Mouse (Mus musculus): Measurements from ENCODE around the gene Fhad1. TPM values are rescaled to one million over a fixed set of nuclear protein-coding genes. Genes with fewer than 3 reads are reported as not detected.

Fhad1 gene
- polyA plus RNA-seq, 1 experiment from 2014 or later: 0.64 TPM

GRCm38 (mm10) chr4:141959615-141960014 is 55.3 kb downstream of the Fhad1 start:
- 75% methylated on average over 4 of the region's 4 CpGs for WGBS
- peaks cover 4% of the 10 kb centered on the region; the same call in 1 of the 2 replicates for H3K4me1 ChIP-seq (ENCODE audit: control insufficient read depth, insufficient read depth, low read length)
- DNase-seq (ENCODE audit: low spot score): no peak
- H3K4me2 ChIP-seq (ENCODE audit: low read depth, severe bottlenecking): no peak overlapping the region
- H3K9me3 ChIP-seq (ENCODE audit: control insufficient read depth, low read length): 0 out of 2 replicates have a peak, but pooled peaks cover 2% of the 10 kb centered on the region
- no peak overlapping the region for H3K4me3 ChIP-seq (ENCODE audit: low read depth, low read length)
- H3K27me3 ChIP-seq (ENCODE audit: control insufficient read depth, insufficient read depth, low read length): no peaks in the 10 kb centered on the region
- no peak for ATAC-seq (ENCODE audit: insufficient number of reproducible peaks, low FRiP score, low TSS enrichment, low read depth)
- H3K36me3 ChIP-seq (ENCODE audit: control insufficient read depth, insufficient read depth, low read length): no peaks in the 10 kb centered on the region
- H3K9ac ChIP-seq (ENCODE audit: low read length): no peak overlapping the region
- H3K27ac ChIP-seq (replicated peaks; ENCODE audit: low read depth, low read length): no peak overlapping the region

GRCm38 (mm10) chr4:141958614-141959375 is 56.1 kb downstream of the Fhad1 start:
- H3K4me3 ChIP-seq (ENCODE audit: low read depth, low read length): no peak overlapping the region
- no peaks in the 10 kb centered on the region for H3K36me3 ChIP-seq (ENCODE audit: control insufficient read depth, insufficient read depth, low read length)
- DNase-seq (ENCODE audit: low spot score): no peak
- no peaks in the 10 kb centered on the region for H3K27me3 ChIP-seq (ENCODE audit: control insufficient read depth, insufficient read depth, low read length)
- H3K9me3 ChIP-seq (ENCODE audit: control insufficient read depth, low read length): 0 out of 2 replicates have a peak, but pooled peaks cover 2% of the 10 kb centered on the region
- peaks cover 4% of the 10 kb centered on the region; the same call in 1 of the 2 replicates for H3K4me1 ChIP-seq (ENCODE audit: control insufficient read depth, insufficient read depth, low read length)
- no peak for ATAC-seq (ENCODE audit: insufficient number of reproducible peaks, low FRiP score, low TSS enrichment, low read depth)
- H3K9ac ChIP-seq (ENCODE audit: low read length): no peak overlapping the region
- H3K4me2 ChIP-seq (ENCODE audit: low read depth, severe bottlenecking): no peak overlapping the region
- WGBS: 42% methylated on average over 7 of the region's 7 CpGs
- no peak overlapping the region for H3K27ac ChIP-seq (replicated peaks; ENCODE audit: low read depth, low read length)

- ATAC-seq (ENCODE audit: insufficient number of reproducible peaks, low FRiP score, low TSS enrichment, low read depth): peak; percentile 59; the same call in 1 of the 2 replicates
- WGBS: 7% methylated on average over 9 of the region's 9 CpGs
- Histone ChIP-seq H3K4me2 (ENCODE audit: low read depth, severe bottlenecking) (no peak overlapping the region), H3K36me3 (ENCODE audit: control insufficient read depth, insufficient read depth, low read length) (no peaks in the 10 kb centered on the region), H3K4me1 (ENCODE audit: control insufficient read depth, insufficient read depth, low read length) (peaks cover 4% of the 10 kb centered on the region; the same call in 1 of the 2 replicates), H3K27ac (replicated peaks; ENCODE audit: low read depth, low read length) (no peak overlapping the region), H3K27me3 (ENCODE audit: control insufficient read depth, insufficient read depth, low read length) (no peaks in the 10 kb centered on the region), H3K9ac (ENCODE audit: low read length) (no peak overlapping the region), H3K9me3 (ENCODE audit: control insufficient read depth, low read length) (0 out of 2 replicates have a peak, but pooled peaks cover 2% of the 10 kb centered on the region), H3K4me3 (ENCODE audit: low read depth, low read length) (no peak overlapping the region)
- DNase-seq (ENCODE audit: low spot score): peak; percentile 91
Measured at GRCm38 (mm10) chr4:141958188-141958587, 56.7 kb downstream of the Fhad1 start.

GRCm38 (mm10) chr4:141957740-141958139 is 57.1 kb downstream of the Fhad1 start:
- Histone ChIP-seq H3K36me3 (ENCODE audit: control insufficient read depth, insufficient read depth, low read length) (no peaks in the 10 kb centered on the region), H3K9me3 (ENCODE audit: control insufficient read depth, low read length) (0 out of 2 replicates have a peak, but pooled peaks cover 2% of the 10 kb centered on the region), H3K4me1 (ENCODE audit: control insufficient read depth, insufficient read depth, low read length) (peaks cover 4% of the 10 kb centered on the region; the same call in 1 of the 2 replicates), H3K27ac (replicated peaks; ENCODE audit: low read depth, low read length) (no peak overlapping the region), H3K27me3 (ENCODE audit: control insufficient read depth, insufficient read depth, low read length) (no peaks in the 10 kb centered on the region), H3K4me2 (ENCODE audit: low read depth, severe bottlenecking) (no peak overlapping the region), H3K4me3 (ENCODE audit: low read depth, low read length) (no peak overlapping the region), H3K9ac (ENCODE audit: low read length) (no peak overlapping the region)
- DNase-seq (ENCODE audit: low spot score): no peak
- ATAC-seq (ENCODE audit: insufficient number of reproducible peaks, low FRiP score, low TSS enrichment, low read depth): peak; percentile 42; the same call in 1 of the 2 replicates
- WGBS: 35% methylated on average over 11 of the region's 11 CpGs

GRCm38 (mm10) chr4:141956931-141957330 is 58.0 kb downstream of the Fhad1 start:
- peaks cover 4% of the 10 kb centered on the region; the same call in 1 of the 2 replicates for H3K4me1 ChIP-seq (ENCODE audit: control insufficient read depth, insufficient read depth, low read length)
- no peaks in the 10 kb centered on the region for H3K27me3 ChIP-seq (ENCODE audit: control insufficient read depth, insufficient read depth, low read length)
- no peaks in the 10 kb centered on the region for H3K36me3 ChIP-seq (ENCODE audit: control insufficient read depth, insufficient read depth, low read length)
- H3K4me3 ChIP-seq (ENCODE audit: low read depth, low read length): no peak overlapping the region
- 0 out of 2 replicates have a peak, but pooled peaks cover 2% of the 10 kb centered on the region for H3K9me3 ChIP-seq (ENCODE audit: control insufficient read depth, low read length)
- no peak overlapping the region for H3K27ac ChIP-seq (replicated peaks; ENCODE audit: low read depth, low read length)
- no peak overlapping the region for H3K9ac ChIP-seq (ENCODE audit: low read length)
- no peak overlapping the region for H3K4me2 ChIP-seq (ENCODE audit: low read depth, severe bottlenecking)
- WGBS: 90% methylated on average over 5 of the region's 5 CpGs
- ATAC-seq (ENCODE audit: insufficient number of reproducible peaks, low FRiP score, low TSS enrichment, low read depth): no peak
- DNase-seq (ENCODE audit: low spot score): no peak

GRCm38 (mm10) chr4:141954770-141955720 is 59.8 kb downstream of the Fhad1 start:
- Histone ChIP-seq H3K4me2 (ENCODE audit: low read depth, severe bottlenecking) (no peak overlapping the region), H3K4me1 (ENCODE audit: control insufficient read depth, insufficient read depth, low read length) (peaks cover 4% of the 10 kb centered on the region; the same call in 1 of the 2 replicates), H3K9me3 (ENCODE audit: control insufficient read depth, low read length) (0 out of 2 replicates have a peak, but pooled peaks cover 2% of the 10 kb centered on the region), H3K36me3 (ENCODE audit: control insufficient read depth, insufficient read depth, low read length) (no peaks in the 10 kb centered on the region), H3K27ac (replicated peaks; ENCODE audit: low read depth, low read length) (no peak overlapping the region), H3K9ac (ENCODE audit: low read length) (no peak overlapping the region), H3K4me3 (ENCODE audit: low read depth, low read length) (no peak overlapping the region), H3K27me3 (ENCODE audit: control insufficient read depth, insufficient read depth, low read length) (no peaks in the 10 kb centered on the region)
- no peak for DNase-seq (ENCODE audit: low spot score)
- 60% methylated on average over 16 of the region's 16 CpGs for WGBS
- no peak for ATAC-seq (ENCODE audit: insufficient number of reproducible peaks, low FRiP score, low TSS enrichment, low read depth)

GRCm38 (mm10) chr4:141953859-141954258 is 61.0 kb downstream of the Fhad1 start:
- Histone ChIP-seq H3K36me3 (ENCODE audit: control insufficient read depth, insufficient read depth, low read length) (no peaks in the 10 kb centered on the region), H3K9ac (ENCODE audit: low read length) (no peak overlapping the region), H3K27me3 (ENCODE audit: control insufficient read depth, insufficient read depth, low read length) (no peaks in the 10 kb centered on the region), H3K4me1 (ENCODE audit: control insufficient read depth, insufficient read depth, low read length) (peaks cover 4% of the 10 kb centered on the region; the same call in 1 of the 2 replicates), H3K27ac (replicated peaks; ENCODE audit: low read depth, low read length) (no peak overlapping the region), H3K4me2 (ENCODE audit: low read depth, severe bottlenecking) (no peak overlapping the region), H3K9me3 (ENCODE audit: control insufficient read depth, low read length) (0 out of 2 replicates have a peak, but pooled peaks cover 2% of the 10 kb centered on the region), H3K4me3 (ENCODE audit: low read depth, low read length) (no peak overlapping the region)
- ATAC-seq (ENCODE audit: insufficient number of reproducible peaks, low FRiP score, low TSS enrichment, low read depth): no peak
- WGBS: 77% methylated on average over 6 of the region's 6 CpGs
- no peak for DNase-seq (ENCODE audit: low spot score)

GRCm38 (mm10) chr4:141953291-141953690 is 61.6 kb downstream of the Fhad1 start:
- H3K9ac ChIP-seq (ENCODE audit: low read length): no peak overlapping the region
- H3K4me1 ChIP-seq (ENCODE audit: control insufficient read depth, insufficient read depth, low read length): peaks cover 4% of the 10 kb centered on the region; the same call in 1 of the 2 replicates
- ATAC-seq (ENCODE audit: insufficient number of reproducible peaks, low FRiP score, low TSS enrichment, low read depth) (no peak), DNase-seq (ENCODE audit: low spot score) (no peak)
- H3K27me3 ChIP-seq (ENCODE audit: control insufficient read depth, insufficient read depth, low read length): no peaks in the 10 kb centered on the region
- H3K4me2 ChIP-seq (ENCODE audit: low read depth, severe bottlenecking): no peak overlapping the region
- H3K4me3 ChIP-seq (ENCODE audit: low read depth, low read length): no peak overlapping the region
- H3K36me3 ChIP-seq (ENCODE audit: control insufficient read depth, insufficient read depth, low read length): no peaks in the 10 kb centered on the region
- no peak overlapping the region for H3K27ac ChIP-seq (replicated peaks; ENCODE audit: low read depth, low read length)
- 82% methylated on average over 9 of the region's 9 CpGs for WGBS
- 0 out of 2 replicates have a peak, but pooled peaks cover 2% of the 10 kb centered on the region for H3K9me3 ChIP-seq (ENCODE audit: control insufficient read depth, low read length)
